Mouse (Mus musculus) bone marrow macrophage, adult 2 months (primary cell): ENCODE measurements at regions not wholly inside any gene's neighbourhood (a gene's known extent, or its start where the extent isn't known, plus 50 kb on each side); places are given as distances from the start of the nearest gene placed in this dataset.

Experiments used
- CTCF ChIP-seq: IDR thresholded peaks from 2 replicates; pipeline ENCODE4 v1.5.1; 2012; ENCODE audit warnings: low read depth, mild to moderate bottlenecking, low read length, moderate library complexity
- POLR2A ChIP-seq: IDR thresholded peaks from 2 replicates; pipeline ENCODE4 v1.6.1; 2012; ENCODE audit warnings: mild to moderate bottlenecking, low read depth, low read length, borderline replicate concordance

GRCm38 (mm10) chr2:75087164-75087563 is 261.6 kb downstream of the Mtx2 start:
- TF ChIP-seq CTCF = no peak
- no peak for TF ChIP-seq POLR2A
